Mouse (Mus musculus) liver, embryonic 14.5 days (tissue): ENCODE measurements around the gene Armh1.

ENCODE experiments used
- CTCF ChIP-seq: IDR thresholded peaks from 2 replicates; pipeline ENCODE4 v1.5.1; 2016; ENCODE audit warnings: antibody characterized with exemption, low read depth, control low read depth
- EP300 ChIP-seq: IDR thresholded peaks from 2 replicates; pipeline ENCODE4 v1.6.1; 2016; ENCODE audit warnings: antibody characterized with exemption, low read depth

- TF ChIP-seq CTCF (no peak), EP300 (no peak)
These were observed 22.3 kb downstream of the Armh1 start for GRCm38 (mm10) chr4:117229590-117229989.
